Mouse (Mus musculus) lung, embryonic 14.5 days (tissue): ENCODE data around the gene Rspo4. TPM values are rescaled to one million over a fixed set of nuclear protein-coding genes. Genes with fewer than 3 reads are reported as not detected.

Source experiments
- ATAC-seq: fragments of 200-750 bp; cut with Nextera tagmentation; 2 replicates; pipeline ENCODE4 v1.8.0; 2017; ENCODE audit warnings: mild to moderate bottlenecking, moderate TSS enrichment, moderate library complexity; ENCODE audit not compliant: insufficient read depth
- DNase-seq: peaks from one replicate; pipeline ENCODE4 v3.0.0-alpha.2; 2015
- H3K27ac ChIP-seq: fragments of 300-500 bp; sonication (generic); 2 replicates; pipeline ENCODE4 v1.5.1; 2014; ENCODE audit warnings: low read depth, mild to moderate bottlenecking, moderate library complexity
- H3K27me3 ChIP-seq: fragments of 300-500 bp; sonication (generic); 2 replicates; pipeline ENCODE4 v1.6.1; 2014; ENCODE audit warnings: low read length, control low read depth; ENCODE audit not compliant: insufficient read depth
- H3K36me3 ChIP-seq: fragments of 300-500 bp; sonication (generic); 2 replicates; pipeline ENCODE4 v1.6.1; 2014; ENCODE audit warnings: control low read depth; ENCODE audit not compliant: insufficient read depth
- H3K4me1 ChIP-seq: fragments of 300-500 bp; sonication (generic); 2 replicates; pipeline ENCODE4 v1.6.1; 2014; ENCODE audit warnings: antibody characterized with exemption, control low read depth; ENCODE audit not compliant: insufficient read depth
- H3K4me2 ChIP-seq: fragments of 300-500 bp; sonication (generic); 2 replicates; pipeline ENCODE4 v1.6.1; 2014; ENCODE audit warnings: mild to moderate bottlenecking
- H3K4me3 ChIP-seq: fragments of 300-500 bp; sonication (generic); 2 replicates; pipeline ENCODE4 v1.5.1; 2014; ENCODE audit warnings: low read depth, low read length
- H3K9ac ChIP-seq: fragments of 300-500 bp; sonication (generic); 2 replicates; pipeline ENCODE4 v1.6.1; 2014
- H3K9me3 ChIP-seq: fragments of 300-500 bp; sonication (generic); 2 replicates; pipeline ENCODE4 v1.6.1; 2016; ENCODE audit warnings: low read depth, low read length, control low read depth
- CTCF ChIP-seq: IDR thresholded peaks from 2 replicates; pipeline ENCODE4 v1.5.1; 2016; ENCODE audit warnings: antibody characterized with exemption, low read depth
- WGBS: fragments of 180-500 bp; shearing (Covaris S2); extraction: QIAGEN DNeasy Blood & Tissue Kit; methylation state at CpG from one replicate; pipeline ENCODE4 v1.1.7; 2014; 5-methylcytosine and 5-hydroxymethylcytosine counted together
- polyA plus RNA-seq: library from polyadenylated mRNA; unstranded; fragments of >200 nt; fragmentation: Nextera tagmentation; extraction: Ambion mirVana; gene quantifications from 2 replicates; pipeline ENCODE4 v1.2.1, GENCODE M21; 2014

The Rspo4 gene
- polyA plus RNA-seq = 0.17 and 0.27 TPM in 2 replicates

GRCm38 (mm10) chr2:151842648-151843226 lies at the start of gene Rspo4:
Rspo4 (plus strand) TSS chr2:151842927.
- peak; percentile 28 for DNase-seq
- Histone ChIP-seq H3K4me1 (no peaks in the 10 kb centered on the region), H3K4me3 (peak within 1 kb of the TSS; percentile 37), H3K36me3 (no peaks in the 10 kb centered on the region), H3K9me3 (no peaks in the 10 kb centered on the region), H3K27me3 (peaks cover 33% of the 10 kb centered on the region), H3K4me2 (peak within 1 kb of the TSS; percentile 68), H3K9ac (peak within 1 kb of the TSS; percentile 9; the same call in 1 of the 2 replicates), H3K27ac (no peak within 1 kb of the TSS)
- WGBS = 1% methylated on average over 50 of the region's 50 CpGs
- no peak for TF ChIP-seq CTCF
- peak; percentile 67; the same call in 1 of the 2 replicates for ATAC-seq

GRCm38 (mm10) chr2:151815586-151815985 lies 27.1 kb upstream of the Rspo4 start:
- Histone ChIP-seq H3K4me3 (no peak overlapping the region), H3K4me2 (no peak overlapping the region), H3K27me3 (no peaks in the 10 kb centered on the region), H3K4me1 (no peaks in the 10 kb centered on the region), H3K36me3 (no peaks in the 10 kb centered on the region), H3K9me3 (no peaks in the 10 kb centered on the region), H3K9ac (no peak overlapping the region), H3K27ac (no peak overlapping the region)
- ATAC-seq (no peak), DNase-seq (no peak)
- WGBS = 67% methylated on average over 4 of the region's 4 CpGs
- no peak for TF ChIP-seq CTCF

GRCm38 (mm10) chr2:151862257-151862810 lies 19.6 kb downstream of the Rspo4 start:
- Histone ChIP-seq H3K9ac (no peak overlapping the region), H3K4me3 (no peak overlapping the region), H3K4me2 (no peak overlapping the region), H3K36me3 (no peaks in the 10 kb centered on the region), H3K27me3 (no peaks in the 10 kb centered on the region), H3K9me3 (no peaks in the 10 kb centered on the region), H3K27ac (no peak overlapping the region), H3K4me1 (no peaks in the 10 kb centered on the region)
- peak; percentile 59 for TF ChIP-seq CTCF
- peak; percentile 51 for DNase-seq
- WGBS = 40% methylated on average over 5 of the region's 5 CpGs
- ATAC-seq = no peak

GRCm38 (mm10) chr2:151864941-151865340 lies 22.2 kb downstream of the Rspo4 start:
- H3K9ac ChIP-seq = no peak overlapping the region
- no peaks in the 10 kb centered on the region for H3K4me1 ChIP-seq
- WGBS = 76% methylated on average over 6 of the region's 6 CpGs
- no peak overlapping the region for H3K27ac ChIP-seq
- TF ChIP-seq CTCF = no peak
- no peak for DNase-seq
- no peaks in the 10 kb centered on the region for H3K9me3 ChIP-seq
- no peak overlapping the region for H3K4me2 ChIP-seq
- H3K36me3 ChIP-seq = no peaks in the 10 kb centered on the region
- H3K27me3 ChIP-seq = no peaks in the 10 kb centered on the region
- no peak for ATAC-seq
- H3K4me3 ChIP-seq = no peak overlapping the region

- H3K27me3 ChIP-seq = no peaks in the 10 kb centered on the region
- no peaks in the 10 kb centered on the region for H3K9me3 ChIP-seq
- no peak overlapping the region for H3K9ac ChIP-seq
- H3K4me3 ChIP-seq = no peak overlapping the region
- peak; percentile 75 for TF ChIP-seq CTCF
- peak; percentile 75 for DNase-seq
- no peaks in the 10 kb centered on the region for H3K4me1 ChIP-seq
- no peaks in the 10 kb centered on the region for H3K36me3 ChIP-seq
- peak; percentile 72; the same call in 1 of the 2 replicates for ATAC-seq
- WGBS = 36% methylated on average over 4 of the region's 4 CpGs
- H3K27ac ChIP-seq = no peak overlapping the region
- no peak overlapping the region for H3K4me2 ChIP-seq
Observed at GRCm38 (mm10) chr2:151866487-151866886, 23.8 kb downstream of the Rspo4 start.

GRCm38 (mm10) chr2:151868196-151868595 lies 25.5 kb downstream of the Rspo4 start:
- H3K4me3 ChIP-seq = no peak overlapping the region
- no peak overlapping the region for H3K4me2 ChIP-seq
- no peak overlapping the region for H3K9ac ChIP-seq
- no peaks in the 10 kb centered on the region for H3K27me3 ChIP-seq
- H3K27ac ChIP-seq = no peak overlapping the region
- H3K4me1 ChIP-seq = no peaks in the 10 kb centered on the region
- no peaks in the 10 kb centered on the region for H3K36me3 ChIP-seq
- WGBS = 77% methylated on average over 8 of the region's 8 CpGs
- no peaks in the 10 kb centered on the region for H3K9me3 ChIP-seq
- no peak for ATAC-seq
- no peak for TF ChIP-seq CTCF
- DNase-seq = no peak

- ATAC-seq (no peak), DNase-seq (peak; percentile 66)
- Histone ChIP-seq H3K27ac (no peak overlapping the region), H3K4me1 (no peaks in the 10 kb centered on the region), H3K4me3 (no peak overlapping the region), H3K9ac (no peak overlapping the region), H3K9me3 (no peaks in the 10 kb centered on the region), H3K4me2 (no peak overlapping the region), H3K36me3 (no peaks in the 10 kb centered on the region), H3K27me3 (no peaks in the 10 kb centered on the region)
- peak; percentile 35; the same call in 1 of the 2 replicates for TF ChIP-seq CTCF
Observed at GRCm38 (mm10) chr2:151874551-151874950, 31.8 kb downstream of the Rspo4 start.
